Mouse (Mus musculus): Measurements from ENCODE around the gene Abca15.

- TF ChIP-seq CTCF (IDR thresholded peaks at IDR 0.05; ENCODE audit: insufficient read depth, low read length) (no peak), POLR2A (IDR thresholded peaks at IDR 0.05; ENCODE audit: borderline replicate concordance, extremely low read depth, low read depth, low read length) (no peak)
Observed at GRCm38 (mm10) chr7:120361159-120361558, 32.7 kb downstream of the Abca15 start.

Measured in lung, adult 2 months (tissue).